Mouse (Mus musculus): ENCODE results near the gene E2f6. TPM values are rescaled to one million over a fixed set of nuclear protein-coding genes. Genes with fewer than 3 reads are reported as not detected.
A peak's percentile ranks its signal among the peaks of the same experiment; 100 is the strongest.

E2f6 gene
- polyA plus RNA-seq, 1 experiment from 2014 or later: 65.4 TPM

DNA sequence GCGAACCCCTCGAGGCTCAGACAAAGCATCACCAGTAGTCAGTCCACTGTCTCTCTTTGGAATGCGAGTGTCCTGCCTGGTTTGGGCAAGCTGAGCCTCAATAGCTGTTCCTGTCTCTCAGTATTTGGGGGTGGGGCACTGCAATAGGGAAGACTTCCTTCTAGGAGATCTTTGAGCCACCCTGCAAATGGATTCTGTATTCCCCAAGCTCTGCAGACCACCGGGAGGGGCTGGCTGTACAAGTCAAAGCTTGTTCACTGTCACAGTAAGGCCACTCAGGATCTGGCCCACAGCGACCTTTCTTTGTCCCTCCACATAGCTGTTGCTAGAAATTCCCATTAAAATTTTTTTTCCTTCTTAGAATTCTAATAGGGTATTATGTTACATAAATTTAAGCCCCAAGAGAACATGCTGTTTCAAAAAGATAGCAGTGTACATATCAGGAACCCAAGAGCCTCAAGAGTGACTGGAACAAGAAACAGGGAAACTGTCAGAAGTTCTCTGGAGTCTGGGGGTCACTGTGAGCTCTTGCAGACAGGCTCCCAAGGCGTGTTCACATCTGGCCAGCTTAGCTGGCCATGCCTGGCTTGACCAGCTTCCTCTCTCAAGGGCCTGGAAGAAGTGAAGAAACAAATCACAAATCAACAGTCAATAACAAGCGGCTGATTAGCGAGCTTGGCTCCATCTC lies 58.5 kb downstream of the E2f6 start:
- no peak for ATAC-seq (ENCODE audit: insufficient number of reproducible peaks, insufficient read depth, low FRiP score, low TSS enrichment, low read depth)
- 62% methylated on average over 8 of the region's 8 CpGs for whole genome bisulfite sequencing
- H3K9ac ChIP-seq: no peak overlapping the region
- no peaks in the 10 kb centered on the region for H3K9me3 ChIP-seq
- peak overlapping the region; percentile 89 for H3K27ac ChIP-seq
- H3K4me1 ChIP-seq: peaks cover 31% of the 10 kb centered on the region
- H3K36me3 ChIP-seq: no peaks in the 10 kb centered on the region
- H3K4me3 ChIP-seq: no peak overlapping the region
- no peaks in the 10 kb centered on the region for H3K27me3 ChIP-seq
- no peak overlapping the region for H3K4me2 ChIP-seq

GRCm38 (mm10) chr12:16869870-16870404 lies 59.2 kb downstream of the E2f6 start:
- 0 out of 2 replicates have a peak, but pooled peaks have one; percentile 7 for ATAC-seq (ENCODE audit: insufficient number of reproducible peaks, insufficient read depth, low FRiP score, low TSS enrichment, low read depth)
- H3K4me1 ChIP-seq: peaks cover 35% of the 10 kb centered on the region
- no peaks in the 10 kb centered on the region for H3K27me3 ChIP-seq
- H3K4me3 ChIP-seq: no peak overlapping the region
- H3K9me3 ChIP-seq: no peaks in the 10 kb centered on the region
- H3K9ac ChIP-seq: no peak overlapping the region
- no peaks in the 10 kb centered on the region for H3K36me3 ChIP-seq
- H3K27ac ChIP-seq: peak overlapping the region; percentile 89
- 51% methylated on average over 9 of the region's 9 CpGs for WGBS
- peak overlapping the region; percentile 24; the same call in 1 of the 2 replicates for H3K4me2 ChIP-seq

- no peak overlapping the region for H3K9ac ChIP-seq
- 24% methylated on average over 8 of the region's 8 CpGs for WGBS
- H3K27me3 ChIP-seq: no peaks in the 10 kb centered on the region
- peaks cover 34% of the 10 kb centered on the region for H3K4me1 ChIP-seq
- peak overlapping the region; percentile 24; the same call in 1 of the 2 replicates for H3K4me2 ChIP-seq
- ATAC-seq (ENCODE audit: insufficient number of reproducible peaks, insufficient read depth, low FRiP score, low TSS enrichment, low read depth): peak; percentile 71
- no peak overlapping the region for H3K4me3 ChIP-seq
- H3K27ac ChIP-seq: peak overlapping the region; percentile 89
- H3K36me3 ChIP-seq: no peaks in the 10 kb centered on the region
- H3K9me3 ChIP-seq: no peaks in the 10 kb centered on the region
Measured at GRCm38 (mm10) chr12:16870405-16871068, 59.8 kb downstream of the E2f6 start.

GRCm38 (mm10) chr12:16872006-16872405 lies 61.2 kb downstream of the E2f6 start:
- no peak for ATAC-seq (ENCODE audit: insufficient number of reproducible peaks, insufficient read depth, low FRiP score, low TSS enrichment, low read depth)
- H3K9me3 ChIP-seq: no peaks in the 10 kb centered on the region
- no peak overlapping the region for H3K27ac ChIP-seq
- 40% methylated on average over 1 of the region's 1 CpGs for WGBS
- H3K36me3 ChIP-seq: no peaks in the 10 kb centered on the region
- H3K4me2 ChIP-seq: no peak overlapping the region
- no peak overlapping the region for H3K9ac ChIP-seq
- H3K4me3 ChIP-seq: no peak overlapping the region
- H3K27me3 ChIP-seq: no peaks in the 10 kb centered on the region
- H3K4me1 ChIP-seq: peaks cover 34% of the 10 kb centered on the region

DNA sequence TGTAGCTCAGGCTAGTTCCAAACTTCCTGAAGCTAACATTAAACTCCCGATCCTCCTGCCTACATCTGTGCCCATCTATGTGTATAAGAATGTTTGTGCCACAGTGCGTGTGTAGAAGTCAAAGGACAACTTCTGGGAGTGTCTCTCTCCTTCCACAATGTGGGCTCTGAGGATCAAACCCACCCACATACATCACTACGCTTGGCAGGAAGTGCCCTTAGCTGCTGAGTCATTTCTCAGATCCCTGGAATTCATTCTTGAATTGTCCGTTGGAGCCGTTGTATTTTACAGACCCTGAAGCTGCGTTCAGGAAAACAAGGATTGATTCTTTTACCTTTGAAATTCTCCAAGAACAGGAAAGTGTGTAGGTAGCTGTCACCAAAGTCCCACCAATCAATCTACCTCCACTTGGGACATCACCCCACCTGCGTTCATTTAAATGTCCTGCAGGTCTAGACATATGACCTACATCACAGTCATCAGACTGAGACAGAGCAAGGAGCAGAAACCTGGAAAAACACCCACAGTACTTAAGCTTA lies 62.2 kb downstream of the E2f6 start:
- Histone ChIP-seq H3K27ac (no peak overlapping the region), H3K4me3 (no peak overlapping the region), H3K36me3 (no peaks in the 10 kb centered on the region), H3K4me1 (peaks cover 34% of the 10 kb centered on the region), H3K9ac (no peak overlapping the region), H3K4me2 (no peak overlapping the region), H3K9me3 (no peaks in the 10 kb centered on the region), H3K27me3 (no peaks in the 10 kb centered on the region)
- 60% methylated on average over 7 of the region's 7 CpGs for WGBS
- ATAC-seq (ENCODE audit: insufficient number of reproducible peaks, insufficient read depth, low FRiP score, low TSS enrichment, low read depth): no peak

DNA sequence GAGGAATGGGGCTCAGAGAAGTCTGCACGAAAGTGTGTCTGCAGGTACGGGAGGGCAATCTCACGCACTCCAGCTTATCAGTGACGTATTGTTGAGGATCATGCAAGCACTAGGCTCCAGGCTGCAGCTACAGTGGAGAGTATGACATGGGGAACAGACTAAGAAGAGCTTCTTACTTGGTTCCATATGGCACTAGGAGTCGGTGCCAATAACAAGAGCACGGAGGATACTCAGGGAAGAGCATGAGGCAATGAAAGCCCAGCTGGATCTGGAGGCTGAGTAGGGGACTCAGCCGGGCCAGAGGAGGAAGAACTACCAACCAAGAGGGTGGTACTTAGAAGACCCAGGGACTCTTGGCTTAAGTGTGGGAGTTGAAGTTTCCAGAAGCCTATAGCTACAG lies 62.8 kb downstream of the E2f6 start:
- no peaks in the 10 kb centered on the region for H3K27me3 ChIP-seq
- H3K9me3 ChIP-seq: no peaks in the 10 kb centered on the region
- WGBS: 70% methylated on average over 7 of the region's 7 CpGs
- H3K4me2 ChIP-seq: no peak overlapping the region
- no peaks in the 10 kb centered on the region for H3K36me3 ChIP-seq
- no peak for ATAC-seq (ENCODE audit: insufficient number of reproducible peaks, insufficient read depth, low FRiP score, low TSS enrichment, low read depth)
- H3K27ac ChIP-seq: 0 out of 2 replicates have a peak overlapping the region, but pooled peaks have one; percentile 11
- H3K9ac ChIP-seq: no peak overlapping the region
- H3K4me3 ChIP-seq: no peak overlapping the region
- H3K4me1 ChIP-seq: peaks cover 34% of the 10 kb centered on the region

DNA sequence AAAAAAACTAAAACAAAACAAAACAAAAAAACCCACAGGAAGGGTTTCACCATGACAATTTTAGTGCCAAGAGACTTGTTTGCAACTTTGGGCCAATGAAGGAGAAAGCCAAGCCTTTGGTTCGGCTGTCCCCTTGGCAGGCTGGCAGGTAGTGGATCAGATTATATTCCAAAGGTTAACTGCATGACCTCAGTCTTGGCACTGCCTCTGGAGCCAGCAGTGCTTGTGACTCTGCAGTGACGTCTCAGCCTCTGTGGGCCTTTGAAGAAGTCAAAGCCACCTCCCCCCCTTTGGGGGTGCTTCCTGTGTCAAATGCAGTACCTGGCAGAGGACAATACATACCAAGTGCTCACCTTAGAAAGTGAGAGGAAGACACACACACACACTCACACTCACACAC lies 63.3 kb downstream of the E2f6 start:
- H3K4me3 ChIP-seq: no peak overlapping the region
- H3K4me1 ChIP-seq: peaks cover 30% of the 10 kb centered on the region
- H3K27me3 ChIP-seq: no peaks in the 10 kb centered on the region
- WGBS: 50% methylated on average over 2 of the region's 2 CpGs
- H3K9me3 ChIP-seq: no peaks in the 10 kb centered on the region
- no peak overlapping the region for H3K27ac ChIP-seq
- H3K4me2 ChIP-seq: no peak overlapping the region
- H3K9ac ChIP-seq: no peak overlapping the region
- no peak for ATAC-seq (ENCODE audit: insufficient number of reproducible peaks, insufficient read depth, low FRiP score, low TSS enrichment, low read depth)
- H3K36me3 ChIP-seq: no peaks in the 10 kb centered on the region

DNA sequence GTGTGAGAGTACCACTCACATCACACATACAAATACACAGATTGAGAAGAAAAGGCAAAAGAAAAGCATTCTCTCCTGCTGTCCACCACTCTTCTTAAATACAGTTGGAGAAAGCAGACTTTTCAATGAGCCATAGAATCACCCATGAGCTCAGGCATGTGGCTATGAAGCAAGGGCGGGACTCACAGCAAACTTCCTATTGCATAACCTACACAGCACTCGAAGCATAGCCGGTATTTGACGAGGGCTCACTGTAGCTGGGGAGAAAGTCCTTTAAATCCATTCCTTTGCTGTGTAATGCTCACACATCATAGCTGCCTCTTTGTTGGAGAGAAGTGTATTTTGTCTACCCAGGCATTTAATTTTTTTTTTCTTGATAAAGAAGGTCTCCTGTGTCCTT lies 64.5 kb downstream of the E2f6 start:
- H3K27me3 ChIP-seq: no peaks in the 10 kb centered on the region
- no peak overlapping the region for H3K27ac ChIP-seq
- no peaks in the 10 kb centered on the region for H3K36me3 ChIP-seq
- H3K4me2 ChIP-seq: no peak overlapping the region
- H3K9me3 ChIP-seq: no peaks in the 10 kb centered on the region
- no peak overlapping the region for H3K4me3 ChIP-seq
- no peak overlapping the region for H3K9ac ChIP-seq
- WGBS: 57% methylated on average over 4 of the region's 4 CpGs
- ATAC-seq (ENCODE audit: insufficient number of reproducible peaks, insufficient read depth, low FRiP score, low TSS enrichment, low read depth): no peak
- peaks cover 18% of the 10 kb centered on the region for H3K4me1 ChIP-seq

DNA sequence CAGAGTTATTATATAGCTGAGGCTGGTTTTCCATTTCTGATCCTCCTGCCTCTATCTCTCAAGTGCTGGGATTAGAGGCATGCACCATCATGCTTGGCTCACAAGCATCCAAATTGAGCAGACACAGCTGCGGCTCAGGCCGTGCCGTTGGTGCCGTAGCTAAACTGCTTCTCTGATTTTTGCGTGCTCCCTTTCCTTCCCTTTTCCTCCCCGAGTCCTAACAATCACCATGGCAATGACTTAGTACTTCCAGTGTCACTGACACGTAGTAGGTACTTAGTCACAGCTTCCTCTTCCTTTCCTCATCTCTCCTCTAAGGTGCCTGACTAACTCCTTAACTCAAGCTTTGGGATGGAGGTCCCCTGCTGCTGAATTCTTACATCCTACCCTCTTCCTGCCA lies 64.9 kb downstream of the E2f6 start:
- Histone ChIP-seq H3K4me1 (peaks cover 14% of the 10 kb centered on the region), H3K36me3 (no peaks in the 10 kb centered on the region), H3K27me3 (no peaks in the 10 kb centered on the region), H3K9ac (no peak overlapping the region), H3K4me2 (no peak overlapping the region), H3K9me3 (no peaks in the 10 kb centered on the region), H3K4me3 (no peak overlapping the region), H3K27ac (no peak overlapping the region)
- 67% methylated on average over 7 of the region's 7 CpGs for WGBS
- no peak for ATAC-seq (ENCODE audit: insufficient number of reproducible peaks, insufficient read depth, low FRiP score, low TSS enrichment, low read depth)

- H3K27ac ChIP-seq: no peak overlapping the region
- no peaks in the 10 kb centered on the region for H3K9me3 ChIP-seq
- peaks cover 8% of the 10 kb centered on the region for H3K4me1 ChIP-seq
- no peak overlapping the region for H3K4me3 ChIP-seq
- no peaks in the 10 kb centered on the region for H3K27me3 ChIP-seq
- H3K36me3 ChIP-seq: no peaks in the 10 kb centered on the region
- no peak overlapping the region for H3K9ac ChIP-seq
- 43% methylated on average over 3 of the region's 3 CpGs for WGBS
- no peak for ATAC-seq (ENCODE audit: insufficient number of reproducible peaks, insufficient read depth, low FRiP score, low TSS enrichment, low read depth)
- H3K4me2 ChIP-seq: no peak overlapping the region
Measured at GRCm38 (mm10) chr12:16876667-16877066, 65.9 kb downstream of the E2f6 start.

DNA sequence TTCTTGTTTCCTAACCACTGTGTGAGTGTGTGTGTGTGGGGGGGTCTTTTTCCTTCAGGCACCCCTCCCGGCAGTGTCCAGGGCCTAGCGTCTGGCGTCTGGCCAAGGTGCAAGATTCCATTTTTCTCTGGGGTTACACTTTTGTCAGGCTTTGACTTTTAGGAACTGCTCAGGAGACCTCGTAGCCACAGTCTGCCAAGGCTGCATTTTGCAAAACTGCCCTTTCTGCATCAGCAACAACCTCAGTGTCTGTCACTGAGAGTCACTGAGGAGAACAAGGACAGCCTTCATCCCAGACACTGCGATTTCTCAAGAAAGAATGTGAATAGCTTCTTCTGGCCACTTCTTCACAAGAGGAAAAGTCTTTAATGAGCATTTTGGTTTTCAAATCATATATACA lies 66.4 kb downstream of the E2f6 start:
- H3K4me2 ChIP-seq: no peak overlapping the region
- no peak overlapping the region for H3K27ac ChIP-seq
- no peaks in the 10 kb centered on the region for H3K36me3 ChIP-seq
- no peaks in the 10 kb centered on the region for H3K27me3 ChIP-seq
- H3K4me3 ChIP-seq: no peak overlapping the region
- 57% methylated on average over 5 of the region's 5 CpGs for WGBS
- no peak for ATAC-seq (ENCODE audit: insufficient number of reproducible peaks, insufficient read depth, low FRiP score, low TSS enrichment, low read depth)
- H3K9ac ChIP-seq: no peak overlapping the region
- H3K9me3 ChIP-seq: no peaks in the 10 kb centered on the region
- peaks cover 8% of the 10 kb centered on the region for H3K4me1 ChIP-seq

- H3K27me3 ChIP-seq: no peaks in the 10 kb centered on the region
- WGBS: 33% methylated on average over 1 of the region's 1 CpGs
- no peak overlapping the region for H3K4me2 ChIP-seq
- peaks cover 8% of the 10 kb centered on the region for H3K4me1 ChIP-seq
- H3K36me3 ChIP-seq: no peaks in the 10 kb centered on the region
- H3K27ac ChIP-seq: no peak overlapping the region
- H3K9me3 ChIP-seq: no peaks in the 10 kb centered on the region
- no peak for ATAC-seq (ENCODE audit: insufficient number of reproducible peaks, insufficient read depth, low FRiP score, low TSS enrichment, low read depth)
- H3K4me3 ChIP-seq: no peak overlapping the region
- no peak overlapping the region for H3K9ac ChIP-seq
Measured at GRCm38 (mm10) chr12:16877679-16878078, 66.9 kb downstream of the E2f6 start.

Measured in embryonic facial prominence, embryonic 13.5 days (tissue).